Mouse (Mus musculus): Measurements from ENCODE around the gene Fitm2.

GRCm38 (mm10) chr2:163460622-163461021 lies 11.8 kb downstream of the Fitm2 start:
- TF ChIP-seq CTCF (IDR thresholded peaks at IDR 0.05; ENCODE audit: low read depth) (no peak), EP300 (IDR thresholded peaks at IDR 0.05; ENCODE audit: low read depth) (no peak)
